In the genomic region with DNA sequence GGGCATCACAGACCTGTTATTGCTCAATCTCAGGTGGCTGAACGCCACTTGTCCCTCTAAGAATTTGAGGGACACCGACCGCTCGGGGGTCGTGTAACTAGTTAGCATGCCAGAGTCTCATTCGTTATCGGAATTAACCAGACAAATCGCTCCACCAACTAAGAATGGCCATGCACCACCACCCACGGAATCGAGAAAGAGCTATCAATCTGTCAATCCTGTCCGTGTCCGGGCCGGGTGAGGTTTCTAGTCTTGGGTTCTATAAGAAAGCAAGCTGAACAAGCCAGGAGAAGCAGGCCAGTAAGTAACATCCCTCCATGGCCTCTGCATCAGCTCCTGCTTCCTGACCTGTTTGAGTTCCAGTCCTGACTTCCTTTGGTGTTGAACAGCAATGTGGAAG, we compare ENCODE assay signal across 8 mouse cellular contexts.
DNase-seq lines count a peak whose midpoint lies in the region; ATAC-seq and TF ChIP-seq lines count a peak whose summit lies in the region.
"Not testable (repeated sequence)": the region's sequence is repeated elsewhere in the genome, so short reads cannot be mapped to it uniquely, and the experiment has no call there.

No protein-coding gene starts in this region.

- H3K27ac ChIP-seq in hindbrain, embryonic 14.5 days; limb, embryonic 11.5 days (replicated peaks; ENCODE audit: low read depth, low read length); lung, embryonic 14.5 days (ENCODE audit: low read depth); stomach, postnatal 0 days (replicated peaks): not testable (repeated sequence)

- WGBS in hindbrain, embryonic 14.5 days = 97% methylated on average over 13 of the region's 13 CpGs
- WGBS in limb, embryonic 11.5 days = 92% methylated on average over 13 of the region's 13 CpGs
- WGBS in lung, embryonic 14.5 days = 86% methylated on average over 13 of the region's 13 CpGs
- WGBS in stomach, postnatal 0 days = 89% methylated on average over 13 of the region's 13 CpGs

- TF ChIP-seq EP300 in stomach, postnatal 0 days (optimal IDR thresholded peaks at IDR 0.05) = not testable (repeated sequence)

- not testable (repeated sequence) for TF ChIP-seq CTCF in lung, embryonic 14.5 days (IDR thresholded peaks at IDR 0.05; ENCODE audit: low read depth); stomach, postnatal 0 days (IDR thresholded peaks at IDR 0.05; ENCODE audit: low read depth)

- ATAC-seq in common myeloid progenitor, adult 5-6 weeks (replicated peaks; ENCODE audit: low read depth, poor library complexity, severe bottlenecking) = peak; percentile 100
- peak; percentile 99 for ATAC-seq in granulocyte monocyte progenitor cell, adult 5-6 weeks (replicated peaks; ENCODE audit: poor library complexity, severe bottlenecking)
- ATAC-seq in hindbrain, embryonic 14.5 days (ENCODE audit: low FRiP score) = peak; percentile 71; the same call in 1 of the 2 replicates
- 0 out of 2 replicates have a peak, but pooled peaks have one; percentile 67 for ATAC-seq in limb, embryonic 11.5 days (ENCODE audit: insufficient number of reproducible peaks, low FRiP score, low TSS enrichment, low read depth)
- ATAC-seq in lung, embryonic 14.5 days (ENCODE audit: insufficient read depth) = peak; percentile 69; the same call in 1 of the 2 replicates
- ATAC-seq in monocyte, adult 5-6 weeks (replicated peaks; ENCODE audit: insufficient number of reproducible peaks, low FRiP score, low TSS enrichment, poor library complexity, severe bottlenecking) = peak; percentile 100
- peak; percentile 92 for ATAC-seq in stomach, postnatal 0 days (ENCODE audit: low FRiP score, low TSS enrichment)

- not testable (repeated sequence) for H3K36me3 ChIP-seq in hindbrain, embryonic 14.5 days (replicated peaks; ENCODE audit: control insufficient read depth, insufficient read depth); limb, embryonic 11.5 days (ENCODE audit: control insufficient read depth, insufficient read depth, low read length); lung, embryonic 14.5 days (ENCODE audit: insufficient read depth); stomach, postnatal 0 days (ENCODE audit: control insufficient read depth, insufficient read depth, low read length)

- not testable (repeated sequence) for H3K4me2 ChIP-seq in hindbrain, embryonic 14.5 days (replicated peaks); limb, embryonic 11.5 days (ENCODE audit: low read depth, severe bottlenecking); lung, embryonic 14.5 days; stomach, postnatal 0 days (replicated peaks; ENCODE audit: low read depth)

- H3K9ac ChIP-seq in hindbrain, embryonic 14.5 days; limb, embryonic 11.5 days (ENCODE audit: low read length); lung, embryonic 14.5 days; stomach, postnatal 0 days (ENCODE audit: low read length): not testable (repeated sequence)

- not testable (repeated sequence) for H3K4me1 ChIP-seq in hindbrain, embryonic 14.5 days (replicated peaks; ENCODE audit: control insufficient read depth, insufficient read depth, low read length); limb, embryonic 11.5 days (ENCODE audit: control insufficient read depth, insufficient read depth, low read length); lung, embryonic 14.5 days (ENCODE audit: insufficient read depth); stomach, postnatal 0 days (replicated peaks; ENCODE audit: control insufficient read depth, insufficient read depth)

- H3K4me3 ChIP-seq in hindbrain, embryonic 14.5 days (replicated peaks; ENCODE audit: low read length); limb, embryonic 11.5 days (ENCODE audit: low read depth, low read length); lung, embryonic 14.5 days (ENCODE audit: low read depth, low read length); stomach, postnatal 0 days (ENCODE audit: low read depth, low read length): not testable (repeated sequence)

- not testable (repeated sequence) for H3K27me3 ChIP-seq in hindbrain, embryonic 14.5 days (ENCODE audit: control insufficient read depth, insufficient read depth, low read length); limb, embryonic 11.5 days (ENCODE audit: control insufficient read depth, insufficient read depth, low read length); lung, embryonic 14.5 days (ENCODE audit: insufficient read depth, low read length); stomach, postnatal 0 days (ENCODE audit: control insufficient read depth, insufficient read depth, low read length)

- peak; percentile 12 for DNase-seq in 416B (ENCODE audit: low read depth)
- DNase-seq in hindbrain, embryonic 14.5 days (ENCODE audit: low spot score); limb, embryonic 11.5 days (ENCODE audit: low spot score); lung, embryonic 14.5 days; stomach, postnatal 0 days (ENCODE audit: low spot score): not testable (repeated sequence)

- not testable (repeated sequence) for H3K9me3 ChIP-seq in hindbrain, embryonic 14.5 days (ENCODE audit: control insufficient read depth, low read length); limb, embryonic 11.5 days (ENCODE audit: control insufficient read depth, low read length); lung, embryonic 14.5 days (ENCODE audit: low read depth, low read length); stomach, postnatal 0 days (ENCODE audit: control insufficient read depth, low read length)
